ENCODE assay signal across 9 mouse cellular contexts in the genomic region with DNA sequence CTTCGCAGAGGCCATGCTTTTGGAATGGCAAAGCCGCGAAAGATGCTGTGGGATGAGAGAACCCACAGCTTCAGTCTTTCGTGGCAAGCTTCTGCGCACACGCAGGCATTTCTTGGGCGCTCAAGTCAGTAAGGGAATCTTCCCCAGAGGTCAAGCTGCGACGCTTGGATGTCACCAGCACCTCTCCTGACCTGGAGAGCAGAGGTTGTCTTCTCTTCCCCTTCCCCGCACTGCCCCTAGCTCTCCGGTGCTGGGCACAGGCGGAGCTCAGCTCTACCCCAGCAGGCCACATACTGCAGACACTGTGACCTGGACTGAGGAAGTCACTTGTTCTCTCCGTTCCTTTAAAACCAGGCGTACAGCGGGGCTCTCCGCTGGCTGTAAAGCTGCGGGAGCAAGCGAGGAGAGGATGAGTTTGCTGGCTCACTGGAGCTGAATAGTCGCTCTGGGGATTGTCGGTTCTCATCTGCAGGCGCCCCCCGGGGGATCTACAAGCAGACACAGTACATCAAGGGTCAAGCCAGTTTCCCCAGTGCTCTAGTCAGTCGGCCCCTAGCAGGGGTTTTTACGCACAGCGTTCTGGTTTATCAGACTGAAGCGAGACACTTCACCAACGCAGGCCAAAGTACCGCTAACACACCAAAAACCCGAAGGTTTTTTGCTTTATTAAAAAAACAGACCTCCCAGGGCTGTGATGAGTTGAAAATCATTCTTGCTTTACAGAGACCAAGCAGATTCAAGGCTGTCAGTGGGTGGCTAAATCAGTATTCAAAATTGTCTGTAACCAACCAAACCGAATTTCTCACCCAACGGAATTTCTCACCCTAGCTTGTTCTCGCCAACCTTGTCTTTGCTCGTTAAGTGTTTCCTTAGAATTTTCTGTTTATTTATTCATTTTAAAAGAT. TPM values are rescaled to one million over a fixed set of nuclear protein-coding genes. Genes with fewer than 3 reads are reported as not detected.
DNase-seq lines count a peak whose midpoint lies in the region; ATAC-seq lines count a peak whose summit lies in the region.
"Had no signal": no experiment of that assay in that cellular context is flagged by ENCODE, and none has a peak within 500 bp of the region (broad histone marks: within the 10 kb centered on the region; RNA-seq: fewer than 3 reads in every experiment).

No protein-coding gene starts in this region.

- H3K9me3 ChIP-seq in liver, embryonic 11.5 days (ENCODE audit: control insufficient read depth, low read length): no peaks in the 10 kb centered on the region
- H3K9me3 ChIP-seq in hindbrain, embryonic 12.5 days (replicated peaks): no peaks in the 10 kb centered on the region
- H3K9me3 ChIP-seq in midbrain, embryonic 13.5 days: no peaks in the 10 kb centered on the region

- H3K27ac ChIP-seq in liver, embryonic 11.5 days (ENCODE audit: low read depth, low read length): no peak overlapping the region
- no peak overlapping the region for H3K27ac ChIP-seq in hindbrain, embryonic 12.5 days
- no peak overlapping the region for H3K27ac ChIP-seq in midbrain, embryonic 13.5 days

- no peak overlapping the region for H3K9ac ChIP-seq in liver, embryonic 11.5 days (ENCODE audit: low read depth, low read length)
- no peak overlapping the region for H3K9ac ChIP-seq in hindbrain, embryonic 12.5 days
- no peak overlapping the region for H3K9ac ChIP-seq in midbrain, embryonic 13.5 days (replicated peaks)

- peak overlapping the region; percentile 40 for H3K4me3 ChIP-seq in liver, embryonic 11.5 days (ENCODE audit: low read depth, low read length)
- peak overlapping the region; percentile 18; the same call in 1 of the 2 replicates for H3K4me3 ChIP-seq in hindbrain, embryonic 12.5 days
- peak overlapping the region; percentile 22 for H3K4me3 ChIP-seq in midbrain, embryonic 13.5 days (replicated peaks)

- no peak for ATAC-seq in liver, embryonic 11.5 days (replicated peaks; ENCODE audit: low FRiP score)
- peak; percentile 36 for ATAC-seq in common myeloid progenitor, adult 5-6 weeks (replicated peaks; ENCODE audit: low read depth, poor library complexity, severe bottlenecking)
- ATAC-seq in hindbrain, embryonic 12.5 days (ENCODE audit: low FRiP score): no peak
- 0 out of 2 replicates have a peak, but pooled peaks have one; percentile 17 for ATAC-seq in midbrain, embryonic 13.5 days

- WGBS in liver, embryonic 11.5 days: 3% methylated on average over 33 of the region's 33 CpGs
- 2% methylated on average over 33 of the region's 33 CpGs for WGBS in hindbrain, embryonic 12.5 days
- 1% methylated on average over 33 of the region's 33 CpGs for WGBS in midbrain, embryonic 13.5 days

- DNase-seq in liver, embryonic 11.5 days (ENCODE audit: low spot score): no peak
- no peak for DNase-seq in liver
- no peak for DNase-seq in left cerebral cortex, adult 11 months (ENCODE audit: low spot score)
- no peak for DNase-seq in urinary bladder, postnatal 36 days (ENCODE audit: low spot score in 2 of 2)
- DNase-seq in urinary bladder, postnatal 25 days (ENCODE audit: low spot score): no peak

- H3K27me3 ChIP-seq in liver, embryonic 11.5 days (replicated peaks; ENCODE audit: control insufficient read depth, insufficient read depth, low read length): peaks cover 56% of the 10 kb centered on the region
- peaks cover 68% of the 10 kb centered on the region for H3K27me3 ChIP-seq in hindbrain, embryonic 12.5 days
- peaks cover 76% of the 10 kb centered on the region for H3K27me3 ChIP-seq in midbrain, embryonic 13.5 days

- no peaks in the 10 kb centered on the region for H3K36me3 ChIP-seq in liver, embryonic 11.5 days (ENCODE audit: control insufficient read depth, insufficient read depth, low read length)
- H3K36me3 ChIP-seq in hindbrain, embryonic 12.5 days: no peaks in the 10 kb centered on the region
- no peaks in the 10 kb centered on the region for H3K36me3 ChIP-seq in midbrain, embryonic 13.5 days

- H3K4me2 ChIP-seq in liver, embryonic 11.5 days: peak overlapping the region; percentile 64
- peak overlapping the region; percentile 37 for H3K4me2 ChIP-seq in hindbrain, embryonic 12.5 days (replicated peaks)
- H3K4me2 ChIP-seq in midbrain, embryonic 13.5 days (replicated peaks): peak overlapping the region; percentile 38

- H3K4me1 ChIP-seq in liver, embryonic 11.5 days (replicated peaks; ENCODE audit: control insufficient read depth, insufficient read depth, low read length): peaks cover 5% of the 10 kb centered on the region
- peaks cover 28% of the 10 kb centered on the region for H3K4me1 ChIP-seq in hindbrain, embryonic 12.5 days
- H3K4me1 ChIP-seq in midbrain, embryonic 13.5 days (replicated peaks): peaks cover 29% of the 10 kb centered on the region

RNA-seq across cellular contexts. Expression of a gene that starts 3.2 kb away (rescaled TPM):
- 0.34 and 0.47 TPM in 2 replicates for polyA plus RNA-seq in liver, embryonic 11.5 days (2014; fragmentation: Nextera tagmentation; extraction: Ambion mirVana)
- not detected in 2 replicates for total RNA-seq in common myeloid progenitor, adult 5-6 weeks (2017)
- 2.4 and 5.6 TPM in 2 replicates for polyA plus RNA-seq in hindbrain, embryonic 12.5 days (2016; fragmentation: Nextera tagmentation; extraction: Ambion mirVana)
- polyA plus RNA-seq in midbrain, embryonic 13.5 days (2015; fragmentation: Nextera tagmentation; extraction: Ambion mirVana): not detected in 2 replicates
- polyA plus RNA-seq: testis, adult 2 months had no signal

RNA-seq across cellular contexts. Expression of a gene that starts 59.6 kb away (rescaled TPM):
- 43.8 and 50.4 TPM in 2 replicates for polyA plus RNA-seq in liver, embryonic 11.5 days (2014; fragmentation: Nextera tagmentation; extraction: Ambion mirVana)
- 25.7 and 34.8 TPM in 2 replicates for total RNA-seq in common myeloid progenitor, adult 5-6 weeks (2017)
- polyA plus RNA-seq in hindbrain, embryonic 12.5 days (2016; fragmentation: Nextera tagmentation; extraction: Ambion mirVana): 85.1 and 87.1 TPM in 2 replicates
- 80.3 and 83.8 TPM in 2 replicates for polyA plus RNA-seq in midbrain, embryonic 13.5 days (2015; fragmentation: Nextera tagmentation; extraction: Ambion mirVana)

Comparison
In these comparisons a context has a peak if more than half of its experiments do, and no peak if none do; other contexts are left out.
1. ATAC-seq: peak in common myeloid progenitor, adult 5-6 weeks (single experiment) and midbrain, embryonic 13.5 days (single experiment); none in liver, embryonic 11.5 days (single experiment) and hindbrain, embryonic 12.5 days (single experiment).
2. Peak in every context shown above with its lines, with median percentiles within 50 percentile points of each other: H3K4me2 ChIP-seq and H3K4me3 ChIP-seq.